Mouse (Mus musculus) cerebellum, adult (tissue): Measurements from ENCODE around the gene Shoc2.
"Not testable (repeated sequence)": the region's sequence is repeated elsewhere in the genome, so short reads cannot be mapped to it uniquely, and the experiment has no call there.

Experiments used
- ATAC-seq: cut with Nextera tagmentation; 2 replicates; pipeline ENCODE4 v1.9.2; 2017; ENCODE audit warnings: mild to moderate bottlenecking, moderate library complexity, mixed read lengths; ENCODE audit not compliant: insufficient number of reproducible peaks, low FRiP score, low TSS enrichment

The Shoc2 gene

GRCm38 (mm10) chr19:53929218-53929617 is 14.9 kb upstream of the Shoc2 start:
- ATAC-seq, result no peak

DNA sequence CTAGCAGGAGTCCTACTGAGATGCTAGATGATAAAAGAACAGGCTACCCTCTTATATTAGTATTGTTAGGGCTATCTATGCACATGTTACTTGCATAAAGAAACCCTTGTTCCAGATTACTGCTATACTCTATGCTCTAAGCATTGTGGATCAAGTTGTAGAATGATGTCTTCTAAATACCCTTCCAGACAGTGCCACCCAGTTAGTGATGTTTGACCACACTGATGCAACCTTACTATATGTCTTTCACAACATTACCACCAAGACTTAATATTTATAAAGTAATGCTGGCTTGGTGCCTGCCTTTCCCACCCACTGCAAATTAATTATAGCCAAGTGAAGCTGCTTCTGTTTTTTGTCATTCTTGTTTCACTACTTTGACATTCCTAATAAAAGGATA is 11.1 kb upstream of the Shoc2 start:
- ATAC-seq, result no peak

- ATAC-seq, result no peak
Measured at GRCm38 (mm10) chr19:53934046-53934445, 10.1 kb upstream of the Shoc2 start.

GRCm38 (mm10) chr19:53939467-53939866 is 4.6 kb upstream of the Shoc2 start:
- ATAC-seq, result no peak

GRCm38 (mm10) chr19:53941139-53941538 is 3.0 kb upstream of the Shoc2 start:
- no peak for ATAC-seq

DNA sequence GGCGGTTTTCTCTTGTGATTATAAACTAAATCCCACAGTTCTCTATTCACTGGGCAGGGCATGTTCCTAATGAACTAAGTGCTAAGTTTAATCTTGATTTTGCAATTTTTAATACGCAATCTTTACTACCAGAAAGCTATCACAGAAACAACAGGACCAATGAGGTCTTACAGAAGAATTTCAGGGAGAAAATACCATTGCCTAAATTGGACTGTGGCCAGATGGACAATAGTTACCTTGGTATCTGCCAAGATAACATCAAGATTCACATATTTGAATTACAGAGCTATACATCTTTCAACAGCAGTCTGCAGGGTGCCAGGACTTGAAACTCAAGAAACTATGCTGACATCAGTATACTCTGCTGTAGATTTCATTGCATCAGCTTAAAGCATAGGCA is 1.8 kb upstream of the Shoc2 start:
- ATAC-seq, result no peak

- peak; percentile 51 for ATAC-seq
Measured at GRCm38 (mm10) chr19:53944786-53945169, 672 bp downstream of the Shoc2 start.

GRCm38 (mm10) chr19:53945171-53946042 is 1.3 kb downstream of the Shoc2 start:
- ATAC-seq, result no peak; the same call in 1 of the 2 replicates

- no peak for ATAC-seq
Measured at GRCm38 (mm10) chr19:53957513-53957912, 13.4 kb downstream of the Shoc2 start.

GRCm38 (mm10) chr19:53962511-53962910 is 18.4 kb downstream of the Shoc2 start:
- ATAC-seq, result no peak

DNA sequence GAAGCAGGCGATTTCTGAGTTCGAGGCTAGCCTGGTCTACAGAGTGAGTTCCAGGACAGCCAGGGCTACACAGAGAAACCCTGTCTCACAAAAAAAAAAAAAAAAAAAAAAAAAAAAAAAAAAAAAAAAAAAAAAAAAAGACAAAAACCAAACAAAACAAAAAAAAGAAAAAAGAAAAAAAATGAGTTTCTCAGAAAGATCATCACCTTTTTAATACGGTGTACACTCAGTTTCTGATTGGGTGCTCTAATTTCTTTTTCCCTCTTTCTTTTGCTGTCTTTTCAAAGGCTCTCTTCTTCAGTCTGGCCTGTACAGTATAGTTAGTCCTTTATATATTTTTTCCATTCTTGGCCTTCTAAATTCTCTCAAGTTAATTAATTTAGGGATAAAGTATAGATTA is 20.2 kb downstream of the Shoc2 start:
- ATAC-seq, result not testable (repeated sequence)

DNA sequence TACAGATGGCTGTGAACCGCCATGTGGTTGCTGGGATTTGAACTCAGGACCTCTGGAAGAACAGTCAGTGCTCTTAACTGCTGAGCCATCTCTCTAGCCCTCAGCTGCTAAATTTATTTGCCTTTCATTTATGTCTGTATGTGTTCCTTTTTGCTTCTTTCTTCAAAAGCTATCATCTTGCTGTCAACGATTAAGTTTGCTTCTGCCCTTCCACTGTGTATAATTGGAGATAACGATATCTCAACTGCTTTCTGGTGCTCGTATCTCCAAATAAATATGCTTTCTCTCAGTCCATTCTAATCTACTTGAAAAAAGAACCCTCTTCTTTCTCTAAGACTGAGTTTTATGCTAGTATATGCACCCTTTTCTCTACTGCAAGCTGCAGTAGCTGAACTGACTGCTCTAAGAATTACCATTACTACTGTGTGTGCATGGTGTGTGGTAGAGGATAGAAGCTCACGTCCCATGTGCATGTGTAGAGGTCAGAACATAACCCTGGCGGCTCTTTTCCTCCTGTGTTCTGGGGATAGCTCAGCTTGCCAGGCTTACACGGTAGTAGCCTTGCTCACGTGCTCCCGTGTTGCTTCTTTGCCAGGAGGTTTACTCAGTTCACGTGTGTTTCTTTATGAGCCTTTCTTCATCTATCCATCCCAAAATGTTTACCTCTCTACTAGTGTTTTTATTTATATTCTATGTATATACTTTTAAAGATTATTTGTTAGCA is 21.0 kb downstream of the Shoc2 start:
- no peak for ATAC-seq

GRCm38 (mm10) chr19:53969226-53969625 is 25.1 kb downstream of the Shoc2 start:
- no peak for ATAC-seq

GRCm38 (mm10) chr19:53971938-53972337 is 27.8 kb downstream of the Shoc2 start:
- no peak for ATAC-seq

DNA sequence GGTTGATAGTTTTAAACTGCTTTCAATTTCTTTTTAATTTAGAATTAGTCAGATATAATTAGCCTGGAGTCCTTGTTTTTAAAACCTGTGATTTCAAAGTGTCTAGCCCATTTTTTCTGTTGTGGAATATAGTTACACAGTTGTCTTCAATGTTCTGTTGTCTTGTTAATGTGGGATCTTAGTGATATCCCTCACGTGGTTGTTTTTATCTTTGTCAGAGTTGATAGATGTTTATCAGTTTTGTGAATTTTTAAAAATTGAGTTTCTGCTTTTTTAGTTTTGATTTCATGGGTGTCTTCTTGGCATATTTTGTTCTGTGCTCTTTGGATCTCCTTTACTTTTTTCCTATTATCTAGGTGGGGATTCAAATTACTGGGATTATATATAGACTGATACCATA is 29.6 kb downstream of the Shoc2 start:
- ATAC-seq, result no peak

DNA sequence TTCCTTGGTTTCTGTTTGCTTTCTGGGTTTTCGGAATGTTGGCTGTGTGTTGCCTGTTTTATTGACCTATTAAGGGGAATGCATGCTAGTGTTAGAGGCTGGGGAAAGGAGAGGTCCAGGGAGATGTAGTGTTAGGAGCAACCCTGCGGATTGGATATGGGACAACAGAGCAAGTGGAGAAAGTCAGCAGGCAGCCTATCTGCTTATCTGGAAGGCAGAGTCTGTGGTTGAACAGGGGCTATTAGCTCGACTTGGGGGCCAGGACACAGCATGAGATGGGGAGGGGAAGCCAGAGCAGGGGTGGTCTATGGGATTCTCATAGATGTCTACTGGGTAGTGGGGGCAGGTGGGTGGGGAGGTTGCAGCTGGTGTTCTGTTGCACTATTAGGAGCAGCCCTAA is 37.9 kb downstream of the Shoc2 start:
- ATAC-seq, result no peak

DNA sequence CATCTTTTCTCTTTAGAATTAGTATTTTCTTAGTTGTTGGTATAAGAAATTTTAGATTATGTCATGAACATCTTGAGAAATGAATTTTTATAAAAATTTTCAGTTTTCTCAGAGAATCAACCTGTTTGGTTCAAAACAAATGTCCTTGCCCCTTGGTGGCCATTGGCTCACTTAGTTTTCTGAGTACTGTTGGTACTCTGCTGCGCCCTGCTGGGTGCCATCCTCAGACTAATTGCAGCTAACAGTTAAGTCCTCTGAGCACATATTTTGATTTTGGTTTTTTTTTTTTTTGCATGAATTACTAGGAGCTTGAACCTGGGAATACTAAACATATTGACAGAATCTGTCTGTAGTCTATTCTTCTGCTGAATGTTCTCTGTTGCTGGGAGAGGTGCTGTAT is 39.2 kb downstream of the Shoc2 start:
- ATAC-seq, result no peak

GRCm38 (mm10) chr19:53984628-53985027 is 40.5 kb downstream of the Shoc2 start:
- ATAC-seq, result no peak

DNA sequence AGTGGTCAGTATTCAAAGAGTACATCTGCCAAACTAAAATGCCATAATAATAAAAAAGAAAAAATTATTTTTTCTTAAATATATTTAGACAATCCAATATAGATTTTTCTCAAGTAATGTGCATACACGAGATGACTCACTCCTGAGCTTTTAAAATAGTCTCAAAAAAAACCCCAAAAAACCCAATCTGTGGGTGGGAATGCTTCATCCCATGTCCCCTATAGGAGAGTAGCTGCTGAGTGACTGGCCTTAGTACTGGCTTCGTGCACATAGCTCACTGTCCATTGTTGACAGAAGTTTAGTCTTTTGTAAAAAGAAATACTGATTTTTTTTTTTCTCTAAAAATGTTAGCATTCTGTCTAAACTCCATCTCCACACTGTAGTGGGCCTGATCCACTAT is 46.4 kb downstream of the Shoc2 start:
- no peak for ATAC-seq

- ATAC-seq, result no peak
Measured at GRCm38 (mm10) chr19:53993860-53994259, 49.8 kb downstream of the Shoc2 start.

- 0 out of 2 replicates have a peak, but pooled peaks have one; percentile 36 for ATAC-seq
Measured at GRCm38 (mm10) chr19:53994276-53994675, 50.2 kb downstream of the Shoc2 start.

- no peak for ATAC-seq
Measured at GRCm38 (mm10) chr19:54010973-54011372, 66.9 kb downstream of the Shoc2 start.
